Mouse (Mus musculus): ENCODE results near the gene Apbb1ip. TPM values are rescaled to one million over a fixed set of nuclear protein-coding genes. Genes with fewer than 3 reads are reported as not detected.
A peak's percentile ranks its signal among the peaks of the same experiment; 100 is the strongest.
"Not testable (repeated sequence)": the region's sequence is repeated elsewhere in the genome, so short reads cannot be mapped to it uniquely, and the experiment has no call there.

Apbb1ip gene
- total RNA-seq, 2 experiments from 2014 or later = 16.9 to 60.8 TPM

GRCm38 (mm10) chr2:22811466-22811865 lies 37.6 kb downstream of the Apbb1ip start:
- 0 out of 2 replicates have a peak, but pooled peaks have one; percentile 34 for ATAC-seq (replicated peaks; ENCODE audit: low FRiP score, poor library complexity, severe bottlenecking)

GRCm38 (mm10) chr2:22813921-22814320 lies 40.0 kb downstream of the Apbb1ip start:
- no peak for ATAC-seq (replicated peaks; ENCODE audit: low FRiP score, poor library complexity, severe bottlenecking)

- ATAC-seq (replicated peaks; ENCODE audit: low FRiP score, poor library complexity, severe bottlenecking) = no peak
These were observed 41.8 kb downstream of the Apbb1ip start for GRCm38 (mm10) chr2:22815674-22816073.

- no peak for ATAC-seq (replicated peaks; ENCODE audit: low FRiP score, poor library complexity, severe bottlenecking)
These were observed 42.3 kb downstream of the Apbb1ip start for GRCm38 (mm10) chr2:22816231-22816630.

- ATAC-seq (replicated peaks; ENCODE audit: low FRiP score, poor library complexity, severe bottlenecking) = no peak
These were observed 48.4 kb downstream of the Apbb1ip start for GRCm38 (mm10) chr2:22822293-22822692.

DNA sequence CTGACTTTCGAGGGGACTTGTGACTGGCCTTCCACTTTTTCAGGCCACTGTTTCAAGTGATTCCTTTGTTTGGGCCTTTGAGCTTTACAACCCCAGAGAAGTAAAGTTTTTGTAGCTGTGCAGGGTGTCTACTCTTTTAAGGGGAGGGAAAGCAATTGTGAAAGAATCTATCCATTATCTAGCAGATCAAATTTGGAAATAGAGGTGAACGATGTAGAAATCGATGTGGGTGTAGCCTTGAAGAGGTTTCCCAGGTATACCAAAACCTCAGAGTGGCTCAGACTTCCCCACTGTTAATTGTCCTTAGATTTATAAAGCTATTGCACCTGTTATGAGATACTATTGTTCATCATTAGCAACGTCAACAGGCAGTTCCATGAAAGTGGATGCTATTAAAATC lies 71.6 kb downstream of the Apbb1ip start:
- ATAC-seq (replicated peaks; ENCODE audit: low FRiP score, poor library complexity, severe bottlenecking) = no peak

DNA sequence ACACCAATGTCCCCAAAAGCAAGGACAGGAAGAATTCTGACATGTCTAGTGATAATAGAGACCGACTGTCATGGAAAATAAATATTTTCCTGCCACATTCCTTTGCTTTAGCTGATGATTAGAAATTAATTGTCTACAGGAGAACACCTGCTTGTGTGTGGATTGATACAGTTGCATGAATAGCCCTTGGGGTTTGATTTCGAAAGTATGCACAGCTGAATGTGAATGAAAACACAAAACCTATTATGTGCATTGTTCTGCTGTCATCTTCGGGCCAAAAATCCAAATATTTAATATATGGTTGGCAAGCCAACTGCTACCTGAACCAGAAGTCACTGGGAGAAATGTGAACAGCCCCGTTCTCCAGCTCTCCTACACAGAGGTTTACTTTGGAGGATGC lies 78.0 kb downstream of the Apbb1ip start:
- ATAC-seq (replicated peaks; ENCODE audit: low FRiP score, poor library complexity, severe bottlenecking) = no peak

DNA sequence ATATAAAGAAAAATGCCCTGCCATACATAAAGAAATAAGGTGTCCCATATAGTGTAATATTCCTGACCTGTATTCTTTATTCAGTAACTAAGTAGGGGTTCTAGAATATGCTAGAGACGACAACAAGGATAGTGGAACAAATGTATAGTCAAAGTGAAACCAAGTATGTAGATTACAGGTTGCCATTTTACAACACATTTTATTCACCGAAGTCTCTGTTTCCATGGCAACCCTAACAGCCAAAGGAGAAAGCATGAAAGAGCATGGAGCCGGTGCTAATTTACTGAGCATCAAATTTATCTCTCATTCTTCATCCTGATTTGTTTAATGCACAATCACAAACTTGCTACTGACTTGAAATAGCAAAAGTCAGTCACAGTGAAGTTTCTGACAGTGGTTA lies 83.6 kb downstream of the Apbb1ip start:
- no peak for ATAC-seq (replicated peaks; ENCODE audit: low FRiP score, poor library complexity, severe bottlenecking)

- no peak for ATAC-seq (replicated peaks; ENCODE audit: low FRiP score, poor library complexity, severe bottlenecking)
These were observed 88.3 kb downstream of the Apbb1ip start for GRCm38 (mm10) chr2:22862194-22862593.

- ATAC-seq (replicated peaks; ENCODE audit: low FRiP score, poor library complexity, severe bottlenecking) = peak; percentile 75; the same call in 1 of the 2 replicates
These were observed 90.6 kb downstream of the Apbb1ip start for GRCm38 (mm10) chr2:22864394-22865037.

- no peak for ATAC-seq (replicated peaks; ENCODE audit: low FRiP score, poor library complexity, severe bottlenecking)
These were observed 91.9 kb downstream of the Apbb1ip start for GRCm38 (mm10) chr2:22865818-22866217.

GRCm38 (mm10) chr2:22866894-22867424 lies 93.1 kb downstream of the Apbb1ip start:
- no peak for ATAC-seq (replicated peaks; ENCODE audit: low FRiP score, poor library complexity, severe bottlenecking)

DNA sequence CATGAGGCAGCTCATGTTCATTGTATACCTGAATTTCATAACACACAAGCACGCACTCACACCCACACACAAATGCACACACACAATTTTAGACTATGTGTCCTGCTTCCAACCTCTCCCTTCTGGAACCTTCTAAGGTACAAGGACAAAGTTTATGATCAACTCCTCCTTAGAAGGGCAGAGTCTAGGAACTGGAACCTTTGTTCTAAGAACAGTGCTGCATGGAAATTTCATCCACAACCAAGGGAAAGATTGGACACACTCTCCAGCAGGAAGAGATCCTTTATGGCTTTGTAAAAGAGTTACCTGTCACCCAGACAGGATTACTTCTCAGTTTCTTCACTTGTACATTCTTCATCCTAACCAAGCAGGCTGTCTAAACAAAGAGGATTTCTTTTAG lies 99.3 kb downstream of the Apbb1ip start:
- no peak for ATAC-seq (replicated peaks; ENCODE audit: low FRiP score, poor library complexity, severe bottlenecking)

DNA sequence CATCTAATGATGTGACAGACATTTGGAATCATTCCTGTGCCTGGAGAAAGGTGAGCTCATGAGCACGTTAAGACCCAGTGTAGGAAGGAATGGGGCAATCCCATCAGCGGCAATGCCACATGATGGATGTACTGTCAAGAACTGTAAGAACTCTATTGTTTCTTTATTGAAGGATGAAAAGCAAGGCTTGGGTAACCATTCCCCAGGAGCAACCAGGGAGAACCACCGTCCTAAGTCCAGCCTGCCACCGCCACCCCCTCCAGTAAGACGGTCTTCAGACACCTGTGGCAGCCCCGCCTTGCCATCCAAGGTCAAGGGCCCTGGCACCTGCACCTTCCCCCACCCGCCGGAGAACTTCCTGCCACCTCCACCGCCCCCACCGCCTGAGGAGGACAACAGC lies 100.7 kb downstream of the Apbb1ip start:
- no peak for ATAC-seq (replicated peaks; ENCODE audit: low FRiP score, poor library complexity, severe bottlenecking)

DNA sequence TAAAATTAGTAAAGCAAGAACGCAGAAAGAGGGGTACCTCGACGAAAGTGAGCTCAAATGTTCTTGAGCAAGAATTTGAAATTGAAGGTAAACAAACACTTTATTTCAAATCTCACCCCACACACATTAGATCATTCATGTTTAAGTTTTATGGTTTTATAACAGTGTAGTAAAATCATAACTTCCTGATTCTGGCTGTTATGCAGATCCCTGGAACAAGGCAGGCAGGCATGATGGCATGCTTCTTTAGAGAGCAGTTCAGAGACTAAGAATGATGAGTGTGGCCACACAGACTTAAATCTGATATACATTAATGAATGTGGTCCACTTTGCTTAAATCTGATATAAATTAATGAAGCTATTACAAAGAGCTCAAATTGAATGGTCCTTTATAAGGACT lies 102.7 kb downstream of the Apbb1ip start:
- no peak for ATAC-seq (replicated peaks; ENCODE audit: low FRiP score, poor library complexity, severe bottlenecking)

GRCm38 (mm10) chr2:22878781-22879180 lies 104.9 kb downstream of the Apbb1ip start:
- no peak for ATAC-seq (replicated peaks; ENCODE audit: low FRiP score, poor library complexity, severe bottlenecking)

GRCm38 (mm10) chr2:22880726-22881125 lies 106.8 kb downstream of the Apbb1ip start:
- ATAC-seq (replicated peaks; ENCODE audit: low FRiP score, poor library complexity, severe bottlenecking) = not testable (repeated sequence)

DNA sequence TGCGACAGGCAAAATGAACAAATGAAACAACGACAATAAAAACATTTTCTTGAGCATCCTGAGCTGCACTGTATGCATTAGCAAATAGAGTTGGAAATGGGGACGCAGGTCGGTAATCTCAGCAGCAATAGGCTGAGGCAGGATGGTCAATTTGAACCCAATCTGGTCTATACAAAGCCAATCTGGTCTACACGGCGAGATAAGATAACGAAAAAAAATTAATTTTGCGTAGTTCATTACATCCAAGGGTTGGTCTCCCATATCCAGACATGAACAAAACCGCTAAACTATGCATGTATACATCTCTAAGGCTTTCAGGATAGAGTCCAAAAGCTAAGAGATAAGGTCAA lies 121.0 kb downstream of the Apbb1ip start:
- no peak for ATAC-seq (replicated peaks; ENCODE audit: low FRiP score, poor library complexity, severe bottlenecking)

GRCm38 (mm10) chr2:22895282-22896273 lies 121.7 kb downstream of the Apbb1ip start, which contains the start of gene Pdss1:
TSS of gene Pdss1 (plus strand) at chr2:22895522.
- ATAC-seq (replicated peaks; ENCODE audit: low FRiP score, poor library complexity, severe bottlenecking) = peak; percentile 99

DNA sequence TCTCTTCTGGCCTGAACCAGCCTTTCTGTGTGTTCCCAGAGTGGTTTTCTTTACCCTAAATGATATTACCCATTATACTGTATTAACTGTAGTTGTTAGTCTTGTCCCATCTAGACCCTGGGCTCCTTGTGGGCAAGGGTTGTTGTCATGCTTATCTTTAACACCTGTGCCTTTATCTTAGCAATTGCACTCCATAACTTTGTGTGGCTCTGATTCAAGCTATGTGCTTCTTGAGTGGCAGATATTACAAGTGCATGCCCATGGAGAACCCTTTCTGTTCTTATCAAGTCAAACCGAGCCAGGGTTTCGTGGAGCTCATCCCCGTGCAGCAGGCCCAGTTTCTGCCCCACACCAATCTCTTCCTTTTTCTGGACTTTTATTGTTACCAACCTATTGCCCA lies 130.1 kb downstream of the Apbb1ip start:
- ATAC-seq (replicated peaks; ENCODE audit: low FRiP score, poor library complexity, severe bottlenecking) = no peak

GRCm38 (mm10) chr2:22914421-22914820 lies 140.5 kb downstream of the Apbb1ip start:
- no peak for ATAC-seq (replicated peaks; ENCODE audit: low FRiP score, poor library complexity, severe bottlenecking)
